Mouse (Mus musculus) retina, embryonic 14.5 days (tissue): ENCODE results near the gene Ung.
A peak's percentile ranks its signal among the peaks of the same experiment; 100 is the strongest.

Experiments
- DNase-seq: peaks from one replicate; pipeline ENCODE4 v3.0.0-alpha.2; 2015; ENCODE audit warnings: low spot score

Gene Ung

GRCm38 (mm10) chr5:114130698-114131520 is 723 bp downstream of the Ung start:
- peak; percentile 94 for DNase-seq

DNA sequence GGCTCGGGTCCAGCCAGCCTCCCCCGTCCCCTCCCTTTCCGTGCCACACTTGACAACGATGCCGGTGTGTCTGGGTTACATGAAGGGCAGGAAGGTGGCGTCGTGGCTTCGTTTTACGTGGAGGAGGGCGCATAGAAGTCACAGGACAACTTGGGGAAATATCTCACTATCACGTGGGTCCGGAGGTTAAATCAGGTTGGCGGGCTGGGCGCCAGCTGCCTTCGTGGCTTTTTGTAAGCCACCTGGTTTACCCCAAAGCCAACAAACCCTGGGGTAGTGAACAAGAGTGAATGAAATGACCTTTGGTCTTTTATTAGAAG is 1.3 kb downstream of the Ung start:
- DNase-seq = no peak

DNA sequence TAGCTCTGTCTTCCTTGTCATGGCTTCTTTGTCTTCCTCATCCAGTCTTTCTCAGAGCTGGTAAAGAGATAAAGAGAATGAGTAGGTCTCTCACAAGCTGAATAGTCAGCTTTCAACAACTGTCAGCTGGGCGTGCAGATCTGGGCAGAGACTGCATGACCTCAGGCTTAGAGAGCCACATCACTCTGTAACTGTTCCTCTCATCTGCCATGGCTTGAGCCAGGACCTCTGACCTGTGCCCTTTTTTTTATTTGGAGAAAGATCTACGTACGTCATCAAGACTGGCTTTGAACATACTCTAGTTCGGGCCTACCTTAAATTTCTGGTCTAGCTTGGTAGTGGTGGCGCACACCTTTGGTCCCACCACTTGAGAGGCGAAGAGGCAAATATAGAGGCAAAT is 2.7 kb downstream of the Ung start:
- DNase-seq = no peak

GRCm38 (mm10) chr5:114134091-114134534 is 3.9 kb downstream of the Ung start:
- peak; percentile 38 for DNase-seq

DNA sequence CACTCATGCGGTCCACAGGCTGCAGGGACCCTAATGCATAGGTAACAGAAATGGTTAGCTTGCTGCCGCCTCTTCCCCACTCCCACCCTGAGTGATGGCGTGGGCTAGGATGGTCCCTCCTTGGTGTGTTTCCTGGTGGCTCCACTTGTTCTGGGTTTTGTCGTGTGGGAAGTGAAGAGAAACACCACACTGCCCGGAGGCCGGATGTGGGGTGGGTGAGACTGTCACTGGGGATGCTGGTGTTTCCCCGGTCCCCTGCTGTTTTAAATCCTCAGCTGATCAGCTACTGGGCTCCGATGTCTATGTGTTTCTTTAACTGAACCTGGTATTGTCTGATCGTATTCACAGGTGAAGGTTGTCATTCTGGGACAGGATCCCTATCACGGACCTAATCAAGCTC is 5.3 kb downstream of the Ung start:
- no peak for DNase-seq

GRCm38 (mm10) chr5:114137481-114138276 is 7.5 kb downstream of the Ung start:
- DNase-seq = no peak

GRCm38 (mm10) chr5:114138277-114139164 is 8.3 kb downstream of the Ung start:
- no peak for DNase-seq

GRCm38 (mm10) chr5:114139175-114139574 is 9.0 kb downstream of the Ung start:
- DNase-seq = no peak

DNA sequence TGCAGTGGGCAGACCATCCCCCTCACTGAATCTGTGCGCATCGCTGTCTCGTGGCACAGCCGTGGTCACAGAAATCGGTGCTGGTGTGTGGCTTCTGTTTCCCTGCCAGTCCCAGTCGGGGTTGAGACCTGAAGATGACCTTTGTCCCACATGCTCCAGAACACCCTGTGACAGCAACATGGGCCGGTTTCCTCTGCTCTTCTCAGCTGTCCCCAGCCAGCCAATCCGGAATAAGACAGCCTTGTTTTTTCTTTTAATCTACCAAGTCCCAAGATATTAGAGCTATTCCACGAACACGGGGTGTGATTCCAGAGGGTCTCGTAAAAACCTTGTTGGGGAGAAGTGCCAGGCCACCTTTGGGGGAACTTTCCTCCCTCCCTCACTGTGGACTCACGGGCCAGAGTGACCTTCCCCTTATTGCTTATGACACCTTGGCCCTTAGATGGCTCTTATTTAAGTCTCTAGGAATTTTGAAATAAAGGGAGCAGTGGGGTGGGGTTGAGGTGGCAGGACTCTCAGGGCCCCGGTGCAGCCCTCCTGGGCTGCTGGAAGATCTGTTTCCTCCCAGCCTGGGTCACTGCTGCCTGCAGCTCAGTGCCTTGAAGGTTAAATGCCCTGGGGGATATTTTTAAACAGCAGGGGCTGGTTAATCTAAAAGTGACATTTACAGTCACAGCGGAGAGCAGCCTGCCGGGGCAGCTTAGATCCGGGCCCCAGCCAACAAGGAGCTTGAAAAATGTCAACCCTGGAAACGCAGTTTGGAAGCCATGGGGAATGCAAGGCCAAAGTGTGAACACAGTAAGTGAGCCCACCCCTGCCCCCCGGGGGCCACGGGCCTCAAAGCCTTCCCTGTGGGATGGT is 16.1 kb downstream of the Ung start, which contains the start of gene Acacb:
Acacb (plus strand) TSS at position 508 of the 861 bp plus-strand sequence.
- peak; percentile 13 for DNase-seq

GRCm38 (mm10) chr5:114147043-114147972 is 17.1 kb downstream of the Ung start:
- DNase-seq = no peak

- DNase-seq = no peak
These were observed 22.3 kb downstream of the Ung start for GRCm38 (mm10) chr5:114152359-114153092.

DNA sequence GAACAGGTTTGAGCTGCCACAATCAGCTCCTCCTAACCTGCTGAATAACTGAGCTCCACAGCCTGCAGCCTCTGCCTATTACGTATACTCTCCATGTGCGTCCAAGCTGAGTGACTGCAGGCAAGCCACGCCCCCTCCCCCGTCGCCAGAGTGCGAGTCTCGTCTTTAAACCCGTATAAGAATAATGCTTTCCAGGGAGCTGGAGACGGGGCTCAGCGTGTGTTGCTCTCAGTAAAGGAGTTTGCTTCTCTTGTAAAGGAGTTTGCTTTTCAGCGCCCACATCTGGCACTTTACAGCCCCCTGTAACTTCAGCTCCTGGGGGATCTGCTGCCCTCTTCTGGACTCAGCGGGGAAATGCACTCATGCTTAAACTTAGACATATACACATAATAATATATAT is 23.3 kb downstream of the Ung start:
- DNase-seq = peak; percentile 55

GRCm38 (mm10) chr5:114154765-114155164 is 24.6 kb downstream of the Ung start:
- DNase-seq = no peak

GRCm38 (mm10) chr5:114155168-114155933 is 25.2 kb downstream of the Ung start:
- no peak for DNase-seq

- no peak for DNase-seq
These were observed 27.1 kb downstream of the Ung start for GRCm38 (mm10) chr5:114157236-114157635.

GRCm38 (mm10) chr5:114161424-114161823 is 31.2 kb downstream of the Ung start:
- no peak for DNase-seq

DNA sequence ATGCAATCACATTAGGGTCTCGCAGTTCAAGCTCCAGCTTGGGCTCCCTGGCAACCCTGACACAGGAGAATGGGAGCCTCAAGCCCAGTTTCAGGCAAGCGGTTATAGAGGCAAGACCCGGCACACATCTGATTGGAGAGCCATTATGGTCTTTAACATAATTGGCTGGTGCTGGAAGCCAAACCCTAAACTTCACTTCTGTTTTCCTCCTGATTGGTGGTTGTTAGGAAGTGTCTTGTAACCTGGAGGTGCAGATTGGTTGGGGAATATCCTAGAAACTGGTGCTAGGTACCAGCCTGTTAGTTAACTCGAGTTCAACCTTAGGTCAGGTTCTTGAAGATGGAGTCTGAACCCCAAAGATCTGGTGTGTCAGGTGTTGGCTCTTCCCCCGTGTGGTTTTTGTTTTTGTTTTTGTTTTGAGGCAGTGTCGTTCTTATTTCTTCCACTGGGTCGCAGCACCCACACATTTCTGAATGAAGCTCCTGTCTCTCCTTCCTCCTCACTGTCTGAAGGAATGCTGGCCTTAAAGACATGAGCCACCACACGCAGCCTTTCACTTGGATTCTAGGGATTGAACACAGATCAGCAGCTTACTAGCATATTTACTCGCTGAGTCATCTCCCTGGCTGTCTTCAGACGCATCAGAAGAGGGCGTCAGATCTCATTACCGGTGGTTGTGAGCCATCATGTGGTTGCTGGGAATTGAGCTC is 32.1 kb downstream of the Ung start:
- DNase-seq = no peak

DNA sequence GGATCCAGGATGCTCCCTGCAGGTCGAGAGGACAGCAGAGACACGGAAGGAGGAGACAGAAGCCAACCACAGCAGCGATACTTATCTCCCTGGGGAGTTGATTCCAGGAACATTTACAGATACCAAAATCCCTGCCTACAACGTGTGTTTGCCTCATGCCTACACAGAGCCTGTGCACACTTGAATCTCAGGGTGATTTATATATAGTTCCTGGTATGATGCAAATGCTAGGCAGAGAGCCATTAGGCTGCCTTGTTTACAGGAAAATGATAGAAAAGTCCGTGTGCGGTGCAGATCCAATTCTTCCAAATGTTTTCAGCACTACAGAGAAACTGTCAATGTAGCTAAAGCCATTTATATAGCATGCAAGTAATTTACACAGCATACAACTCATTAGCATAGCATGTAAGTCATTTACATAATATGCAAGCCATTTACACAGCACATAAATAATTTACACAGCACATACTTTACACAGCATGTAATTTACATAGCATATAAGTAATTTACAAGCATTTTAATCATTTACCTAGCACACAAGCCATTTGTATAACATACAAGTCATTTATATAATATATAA is 33.0 kb downstream of the Ung start:
- DNase-seq = no peak
